Mouse (Mus musculus): Measurements from ENCODE around the gene Oser1.

- TF ChIP-seq GATA1 (IDR thresholded peaks at IDR 0.05; ENCODE audit: borderline replicate concordance, low read length) (no peak), CTCF (IDR thresholded peaks at IDR 0.05; ENCODE audit: low read depth, low read length) (no peak), POLR2AphosphoS5 (IDR thresholded peaks at IDR 0.05; ENCODE audit: insufficient replicate concordance, low read depth, low read length) (no peak), TAL1 (conservative IDR thresholded peaks at IDR 0.05; ENCODE audit: low read depth, low read length) (no peak), GATA2 (IDR thresholded peaks at IDR 0.05; ENCODE audit: borderline replicate concordance, low read depth, low read length) (no peak)
These were observed 25.3 kb downstream of the Oser1 start for GRCm38 (mm10) chr2:163399222-163399621.
